18 mouse cellular contexts compared by ENCODE assay signal in the genomic region with DNA sequence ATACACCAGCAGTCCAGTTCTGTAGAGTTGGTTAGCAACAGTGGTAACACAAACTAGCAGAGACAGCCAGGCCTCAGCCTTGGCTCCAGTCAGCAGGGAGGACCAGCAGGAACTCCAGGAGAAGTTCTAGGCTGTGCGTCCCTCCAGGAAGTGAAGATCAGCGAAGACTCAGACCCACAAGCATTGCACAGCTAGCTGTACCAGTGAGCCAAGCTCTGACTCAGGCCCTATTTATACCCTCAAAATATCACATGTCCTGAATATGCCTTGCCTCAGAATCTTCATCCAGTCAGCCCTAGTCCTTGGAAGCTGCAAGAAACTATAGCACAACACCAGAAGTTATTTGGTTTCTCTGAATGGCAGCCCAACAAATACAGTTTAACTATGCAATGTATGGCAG.
DNase-seq lines count a peak whose midpoint lies in the region; ATAC-seq and TF ChIP-seq lines count a peak whose summit lies in the region.
"Had no signal": no experiment of that assay in that cellular context is flagged by ENCODE, and none has a peak within 500 bp of the region (broad histone marks: within the 10 kb centered on the region; RNA-seq: fewer than 3 reads in every experiment).

No protein-coding gene starts in this region.

- no peaks in the 10 kb centered on the region for H3K36me3 ChIP-seq in myocyte (ENCODE audit: control insufficient read depth, insufficient read depth)
- no peaks in the 10 kb centered on the region for H3K36me3 ChIP-seq in liver, postnatal 0 days (replicated peaks; ENCODE audit: insufficient read depth, low read length)
- no peaks in the 10 kb centered on the region for H3K36me3 ChIP-seq in hindbrain, embryonic 16.5 days (ENCODE audit: control insufficient read depth, insufficient read depth, low read length)
- H3K36me3 ChIP-seq: embryonic facial prominence, embryonic 13.5 days; forebrain, embryonic 10.5 days; midbrain, embryonic 10.5 days; neural tube, embryonic 15.5 days had no signal

- TF ChIP-seq CTCF in liver, postnatal 0 days (IDR thresholded peaks at IDR 0.05; ENCODE audit: low read depth), result no peak

- no peak overlapping the region for H3K27ac ChIP-seq in liver, postnatal 0 days (ENCODE audit: low read depth)
- no peak overlapping the region for H3K27ac ChIP-seq in hindbrain, embryonic 16.5 days (ENCODE audit: low read depth, low read length)
- H3K27ac ChIP-seq: embryonic facial prominence, embryonic 13.5 days; forebrain, embryonic 10.5 days; midbrain, embryonic 10.5 days; neural tube, embryonic 15.5 days had no signal

- H3K4me2 ChIP-seq in myocyte (ENCODE audit: low read depth), result no peak overlapping the region
- no peak overlapping the region for H3K4me2 ChIP-seq in liver, postnatal 0 days (ENCODE audit: low read depth, low read length)
- no peak overlapping the region for H3K4me2 ChIP-seq in hindbrain, embryonic 16.5 days (ENCODE audit: low read length)
- H3K4me2 ChIP-seq: embryonic facial prominence, embryonic 13.5 days; liver, embryonic 11.5 days; neural tube, embryonic 15.5 days had no signal

- no peak for TF ChIP-seq EP300 in liver, postnatal 0 days (IDR thresholded peaks at IDR 0.05; ENCODE audit: low read depth)

- no peaks in the 10 kb centered on the region for H3K4me1 ChIP-seq in liver, postnatal 0 days (ENCODE audit: insufficient read depth)
- H3K4me1 ChIP-seq in hindbrain, embryonic 16.5 days (ENCODE audit: control insufficient read depth, insufficient read depth, low read depth, low read length), result peaks cover 3% of the 10 kb centered on the region

- H3K4me3 ChIP-seq in myocyte, result no peak overlapping the region
- H3K4me3 ChIP-seq in liver, postnatal 0 days (ENCODE audit: low read depth, low read length), result no peak overlapping the region
- H3K4me3 ChIP-seq in hindbrain, embryonic 16.5 days (ENCODE audit: low read length), result no peak overlapping the region
- H3K4me3 ChIP-seq: embryonic facial prominence, embryonic 13.5 days; forebrain, embryonic 10.5 days; midbrain, embryonic 10.5 days; neural tube, embryonic 15.5 days had no signal

- no peak overlapping the region for H3K9ac ChIP-seq in liver, postnatal 0 days (replicated peaks)
- no peak overlapping the region for H3K9ac ChIP-seq in hindbrain, embryonic 16.5 days (ENCODE audit: low read depth, low read length)
- H3K9ac ChIP-seq: embryonic facial prominence, embryonic 13.5 days; neural tube, embryonic 15.5 days had no signal

- no peaks in the 10 kb centered on the region for H3K27me3 ChIP-seq in myocyte (ENCODE audit: control insufficient read depth, insufficient read depth, insufficient read length)
- H3K27me3 ChIP-seq in liver, postnatal 0 days (ENCODE audit: insufficient read depth, low read length), result no peaks in the 10 kb centered on the region
- H3K27me3 ChIP-seq in hindbrain, embryonic 16.5 days (replicated peaks; ENCODE audit: control insufficient read depth, insufficient read depth, low read length), result no peaks in the 10 kb centered on the region
- H3K27me3 ChIP-seq: embryonic facial prominence, embryonic 13.5 days; neural tube, embryonic 15.5 days had no signal

- TF ChIP-seq POLR2A in myocyte (IDR thresholded peaks at IDR 0.05; ENCODE audit: insufficient read length, low read depth), result no peak

- ATAC-seq in frontal cortex, adult (ENCODE audit: low TSS enrichment), result peak; percentile 77
- ATAC-seq in liver, postnatal 0 days, result no peak
- no peak for ATAC-seq in hindbrain, embryonic 16.5 days
- ATAC-seq: inflammation-experienced regulatory T-cells, adult 6 months had no signal

- no peaks in the 10 kb centered on the region for H3K79me2 ChIP-seq in myocyte (ENCODE audit: control insufficient read depth, insufficient read depth)

- H3ac ChIP-seq in myocyte (ENCODE audit: control insufficient read depth, insufficient read length), result no peak overlapping the region

- no peak for DNase-seq in frontal cortex, postnatal 14 days (ENCODE audit: low spot score in 2 of 2)
- DNase-seq in layer of hippocampus, adult 9-11 months, result peak; percentile 37
- no peak for DNase-seq in layer of hippocampus, postnatal 14 days (ENCODE audit: low spot score in 2 of 2)
- peak; percentile 23 for DNase-seq in Muller cell, postnatal 12 days (ENCODE audit: inconsistent ontology term)
- DNase-seq in liver, postnatal 0 days, result no peak
- DNase-seq: cerebellum, adult 11-12 months; kidney, adult 9 months; kidney, postnatal 4 days; thymus, postnatal 4 days had no signal

- no peaks in the 10 kb centered on the region for H3K9me3 ChIP-seq in liver, postnatal 0 days (ENCODE audit: low read length)
- no peaks in the 10 kb centered on the region for H3K9me3 ChIP-seq in hindbrain, embryonic 16.5 days (ENCODE audit: control insufficient read depth, low read length)
- H3K9me3 ChIP-seq: embryonic facial prominence, embryonic 13.5 days; forebrain, embryonic 10.5 days; midbrain, embryonic 10.5 days; neural tube, embryonic 15.5 days had no signal

- 70% methylated on average over 2 of the region's 2 CpGs for WGBS in liver, postnatal 0 days (ENCODE audit: insufficient replicate concordance)
- 92% methylated on average over 2 of the region's 2 CpGs for WGBS in hindbrain, embryonic 16.5 days

TF ChIP-seq in myocyte, 11 proteins besides CTCF, POLR2A, EP300 and RAD21:
- TF ChIP-seq SRF (IDR thresholded peaks at IDR 0.05; ENCODE audit: control insufficient read depth, insufficient read length, low read depth) (no peak), TCF3 (IDR thresholded peaks at IDR 0.05; ENCODE audit: insufficient read length, low read depth) (no peak), REST (IDR thresholded peaks at IDR 0.05; ENCODE audit: insufficient read depth, insufficient read length) (no peak), USF1 (IDR thresholded peaks at IDR 0.05; ENCODE audit: low read depth) (peak; percentile 45), TCF12 (IDR thresholded peaks at IDR 0.05; ENCODE audit: insufficient read depth, poor library complexity, severe bottlenecking) (no peak), MAX (IDR thresholded peaks at IDR 0.05; ENCODE audit: low read depth) (no peak)

Comparison
In these comparisons a context has a peak if more than half of its experiments do, and no peak if none do; other contexts are left out.
1. DNase-seq: peak in layer of hippocampus, adult 9-11 months (single experiment) and Muller cell, postnatal 12 days (single experiment); none in frontal cortex, postnatal 14 days (0 of 2), layer of hippocampus, postnatal 14 days (0 of 2) and liver, postnatal 0 days (single experiment).